Mouse (Mus musculus) G1E-ER4 (cell line): ENCODE measurements around the gene Pcgf1. TPM values are rescaled to one million over a fixed set of nuclear protein-coding genes. Genes with fewer than 3 reads are reported as not detected.

Source experiments
- GATA1 ChIP-seq: IDR thresholded peaks from one replicate; pipeline ENCODE4 v1.8.0; 2012; ENCODE audit warnings: low read length, inconsistent platforms
- polyA plus RNA-seq: library from polyadenylated mRNA; stranded (reverse); fragments of >175 nt; gene quantifications from 2 replicates; pipeline ENCODE4 v1.2.3, GENCODE M21; 2012

The Pcgf1 gene
- polyA plus RNA-seq, 1 experiment, result 10.8 TPM

GRCm38 (mm10) chr6:83078324-83078858 lies 722 bp downstream of the Pcgf1 start:
- no peak for TF ChIP-seq GATA1

GRCm38 (mm10) chr6:83080210-83080609 lies 2.5 kb downstream of the Pcgf1 start:
- TF ChIP-seq GATA1, result no peak

GRCm38 (mm10) chr6:83083497-83083896 lies 5.8 kb downstream of the Pcgf1 start:
- TF ChIP-seq GATA1, result no peak

- TF ChIP-seq GATA1, result no peak
These were observed 6.8 kb downstream of the Pcgf1 start for GRCm38 (mm10) chr6:83084477-83084876.

- TF ChIP-seq GATA1, result no peak
These were observed 8.7 kb downstream of the Pcgf1 start, which contains the start of gene Lbx2 for GRCm38 (mm10) chr6:83086121-83087035. Gene Lbx2, plus strand, starts transcription at chr6:83086367.

- no peak for TF ChIP-seq GATA1
These were observed 9.7 kb downstream of the Pcgf1 start for GRCm38 (mm10) chr6:83087205-83087925.

GRCm38 (mm10) chr6:83087926-83088260 lies 10.2 kb downstream of the Pcgf1 start:
- no peak for TF ChIP-seq GATA1

- no peak for TF ChIP-seq GATA1
These were observed 14.9 kb downstream of the Pcgf1 start for GRCm38 (mm10) chr6:83092416-83093127.

GRCm38 (mm10) chr6:83095968-83096367 lies 18.3 kb downstream of the Pcgf1 start:
- no peak for TF ChIP-seq GATA1

GRCm38 (mm10) chr6:83098411-83098810 lies 20.7 kb downstream of the Pcgf1 start:
- TF ChIP-seq GATA1, result no peak

GRCm38 (mm10) chr6:83101316-83101687 lies 23.6 kb downstream of the Pcgf1 start, which contains the start of the genes Ccdc142 and Gm42688:
Gene Ccdc142, plus strand, starts transcription at chr6:83101601.
Gene Gm42688, plus strand, starts transcription at chr6:83101617.
- TF ChIP-seq GATA1, result no peak

GRCm38 (mm10) chr6:83101688-83102556 lies 24.3 kb downstream of the Pcgf1 start:
- no peak for TF ChIP-seq GATA1

GRCm38 (mm10) chr6:83103130-83103650 lies 25.5 kb downstream of the Pcgf1 start:
- no peak for TF ChIP-seq GATA1

- no peak for TF ChIP-seq GATA1
These were observed 26.5 kb downstream of the Pcgf1 start for GRCm38 (mm10) chr6:83104158-83104557.
